In the genomic region with DNA sequence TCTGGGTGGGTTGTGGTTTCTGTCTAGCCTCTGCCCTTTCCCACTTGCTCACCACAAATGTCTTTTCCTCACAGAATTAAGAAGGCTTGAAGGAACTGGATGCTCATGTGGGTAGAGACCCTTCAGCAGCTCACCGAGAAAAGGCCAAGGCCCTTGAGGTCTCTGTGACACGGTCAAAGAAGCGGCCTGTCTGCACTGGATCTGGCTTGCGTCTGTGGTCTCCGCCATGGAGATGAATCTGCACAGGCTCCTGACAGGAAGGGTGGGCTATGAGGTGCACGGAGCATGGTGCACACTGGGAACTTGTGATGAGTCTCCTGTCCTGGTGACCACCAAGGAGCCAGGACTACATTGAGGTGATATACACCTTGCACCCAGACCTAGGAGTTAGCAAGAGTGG, we compare ENCODE assay signal across 28 mouse cellular contexts.
"Had no signal": no experiment of that assay in that cellular context is flagged by ENCODE, and none has a peak within 500 bp of the region (broad histone marks: within the 10 kb centered on the region; RNA-seq: fewer than 3 reads in every experiment).

No protein-coding gene starts in this region.

- H3K27me3 ChIP-seq: heart, embryonic 13.5 days; heart, embryonic 15.5 days; hindbrain, embryonic 12.5 days; intestine, embryonic 15.5 days; limb, embryonic 12.5 days; liver, embryonic 13.5 days; liver, embryonic 15.5 days had no signal

- H3K4me2 ChIP-seq: heart, embryonic 11.5 days; heart, embryonic 13.5 days; heart, embryonic 15.5 days; hindbrain, embryonic 12.5 days; hindbrain, embryonic 14.5 days; intestine, embryonic 15.5 days; limb, embryonic 12.5 days; liver, embryonic 11.5 days; liver, embryonic 13.5 days; liver, embryonic 15.5 days had no signal

- H3K4me1 ChIP-seq: heart, embryonic 13.5 days; heart, embryonic 15.5 days; hindbrain, embryonic 10.5 days; hindbrain, embryonic 12.5 days; intestine, embryonic 15.5 days; limb, embryonic 10.5 days; limb, embryonic 12.5 days; liver, embryonic 13.5 days; liver, embryonic 15.5 days had no signal

- H3K9ac ChIP-seq: heart, embryonic 13.5 days; heart, embryonic 15.5 days; hindbrain, embryonic 12.5 days; hindbrain, embryonic 14.5 days; intestine, embryonic 15.5 days; limb, embryonic 12.5 days; liver, embryonic 13.5 days; liver, embryonic 15.5 days had no signal

- ATAC-seq: hindbrain, embryonic 16.5 days; inflammation-experienced regulatory T-cells, adult 6 months; intestine, embryonic 15.5 days; intestine, postnatal 0 days had no signal

- DNase-seq: gastrocnemius, adult 2 months; gastrocnemius, postnatal 10 days; gastrocnemius, postnatal 25 days; heart, adult 2 months; heart, postnatal 14 days; heart, postnatal 4 days; kidney, adult 18-20 months; kidney, adult 8-10 months; kidney, postnatal 10 days; kidney, postnatal 4 days; liver; liver, embryonic 13.5 days had no signal

- H3K4me3 ChIP-seq: gastrocnemius, adult 2 months; heart, adult 2 months; heart, embryonic 13.5 days; heart, embryonic 15.5 days; hindbrain, embryonic 10.5 days; hindbrain, embryonic 12.5 days; intestine, embryonic 15.5 days; layer of hippocampus, adult 2 months; left cerebral cortex, adult 2 months; limb, embryonic 10.5 days; limb, embryonic 12.5 days; liver, embryonic 13.5 days; liver, embryonic 15.5 days had no signal

- H3K27ac ChIP-seq: gastrocnemius, adult 2 months; heart, adult 2 months; heart, embryonic 13.5 days; heart, embryonic 15.5 days; hindbrain, embryonic 10.5 days; hindbrain, embryonic 12.5 days; hindbrain, embryonic 14.5 days; intestine, embryonic 15.5 days; layer of hippocampus, adult 2 months; left cerebral cortex, adult 2 months; limb, embryonic 10.5 days; limb, embryonic 12.5 days; liver, embryonic 13.5 days; liver, embryonic 15.5 days had no signal

- H3K36me3 ChIP-seq: heart, embryonic 13.5 days; heart, embryonic 15.5 days; hindbrain, embryonic 10.5 days; hindbrain, embryonic 12.5 days; intestine, embryonic 15.5 days; limb, embryonic 10.5 days; limb, embryonic 12.5 days; liver, embryonic 13.5 days; liver, embryonic 15.5 days had no signal

- H3K9me3 ChIP-seq: hindbrain, embryonic 10.5 days; hindbrain, embryonic 12.5 days; intestine, embryonic 15.5 days; limb, embryonic 10.5 days; limb, embryonic 12.5 days; liver, embryonic 15.5 days had no signal
